Comparison of ENCODE assay signal across 8 mouse cellular contexts in the genomic region with DNA sequence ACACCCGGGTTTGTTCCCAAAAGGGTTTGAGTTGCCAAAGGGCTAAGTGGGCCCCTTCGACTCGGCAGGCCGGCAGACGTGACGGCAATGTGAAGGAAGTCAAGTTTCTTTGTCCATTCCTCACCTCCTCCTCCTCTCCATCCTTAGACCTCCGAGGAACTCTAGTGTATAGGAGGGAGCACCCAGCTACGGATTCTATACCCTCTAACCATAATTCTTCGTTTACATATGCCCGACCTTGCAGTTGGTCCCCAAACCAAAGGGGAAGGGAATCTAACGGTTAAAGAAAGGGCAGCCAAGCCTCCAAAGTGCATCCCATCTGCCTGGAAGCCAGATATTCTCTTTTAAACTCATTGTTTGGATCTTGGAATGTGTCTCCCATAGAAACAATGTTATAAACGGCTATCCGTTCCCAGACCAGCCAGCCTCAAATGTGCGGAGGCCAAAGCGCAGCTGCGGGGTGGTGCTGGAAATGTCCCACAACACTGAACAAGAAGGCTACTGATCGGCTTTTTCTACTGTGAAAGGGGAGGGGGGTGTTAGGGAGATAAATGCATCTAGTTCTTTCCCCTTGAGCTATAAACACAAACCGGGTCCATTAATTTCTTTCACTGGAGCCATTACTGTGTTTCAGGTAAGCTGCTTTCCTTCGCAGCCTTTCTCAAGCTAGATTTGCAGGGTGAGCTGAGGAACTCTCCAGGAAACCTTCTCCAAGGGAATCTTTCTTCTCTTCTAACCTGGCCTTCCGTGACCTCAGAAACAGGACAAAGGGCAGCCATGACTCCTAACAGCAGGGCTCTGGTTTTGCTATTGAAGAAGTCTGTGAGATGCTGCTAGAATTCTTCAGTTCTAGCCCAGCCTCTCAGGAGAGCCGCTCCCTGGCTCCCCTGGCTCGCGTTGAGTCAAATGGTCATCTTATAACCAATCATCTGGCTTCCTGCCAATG. TPM values are rescaled to one million over a fixed set of nuclear protein-coding genes. Genes with fewer than 3 reads are reported as not detected.
DNase-seq lines count a peak whose midpoint lies in the region; ATAC-seq lines count a peak whose summit lies in the region.

No protein-coding gene starts in this region.

- H3K4me3 ChIP-seq in heart, embryonic 13.5 days, result peak overlapping the region; percentile 63
- peak overlapping the region; percentile 69 for H3K4me3 ChIP-seq in limb, embryonic 10.5 days
- H3K4me3 ChIP-seq in neural tube, embryonic 14.5 days (ENCODE audit: low read depth, low read length), result peak overlapping the region; percentile 62

- intact Hi-C loops in left cerebral cortex, postnatal 36 days (cut with DNase I), result no loop called here

- peak; percentile 43 for DNase-seq in left cerebral cortex, adult 11 months (ENCODE audit: low spot score)
- DNase-seq in left cerebral cortex, postnatal 36 days (ENCODE audit: low spot score in 2 of 2), result no peak
- DNase-seq in embryo, embryonic 10 days (ENCODE audit: low spot score), result peak; percentile 53
- DNase-seq in limb, embryonic 10.5 days (ENCODE audit: low spot score), result no peak
- DNase-seq in spleen, postnatal 4 days (ENCODE audit: low spot score in 2 of 2), result no peak
- no peak for DNase-seq in thymus, postnatal 14 days

- WGBS in heart, embryonic 13.5 days, result 20% methylated on average over 23 of the region's 23 CpGs
- WGBS in limb, embryonic 10.5 days, result 15% methylated on average over 23 of the region's 23 CpGs
- WGBS in neural tube, embryonic 14.5 days, result 3% methylated on average over 23 of the region's 23 CpGs

- peaks cover 38% of the 10 kb centered on the region for H3K4me1 ChIP-seq in heart, embryonic 13.5 days
- H3K4me1 ChIP-seq in limb, embryonic 10.5 days, result peaks cover 42% of the 10 kb centered on the region
- peaks cover 14% of the 10 kb centered on the region; the same call in 1 of the 2 replicates for H3K4me1 ChIP-seq in neural tube, embryonic 14.5 days (ENCODE audit: control insufficient read depth, insufficient read depth, low read length)

- peak overlapping the region; percentile 61 for H3K27ac ChIP-seq in heart, embryonic 13.5 days (replicated peaks)
- peak overlapping the region; percentile 86 for H3K27ac ChIP-seq in limb, embryonic 10.5 days
- peak overlapping the region; percentile 91 for H3K27ac ChIP-seq in neural tube, embryonic 14.5 days (ENCODE audit: low read depth, low read length)

- no peaks in the 10 kb centered on the region for H3K36me3 ChIP-seq in heart, embryonic 13.5 days
- no peaks in the 10 kb centered on the region for H3K36me3 ChIP-seq in limb, embryonic 10.5 days
- H3K36me3 ChIP-seq in neural tube, embryonic 14.5 days (ENCODE audit: control insufficient read depth, insufficient read depth, low read length), result no peaks in the 10 kb centered on the region

- peaks cover 53% of the 10 kb centered on the region for H3K27me3 ChIP-seq in heart, embryonic 13.5 days (replicated peaks)
- H3K27me3 ChIP-seq in limb, embryonic 10.5 days (ENCODE audit: low read depth, poor library complexity, severe bottlenecking), result peaks cover 62% of the 10 kb centered on the region
- H3K27me3 ChIP-seq in neural tube, embryonic 14.5 days (ENCODE audit: control insufficient read depth, insufficient read depth, low read length), result no peaks in the 10 kb centered on the region

- peak overlapping the region; percentile 95 for H3K4me2 ChIP-seq in heart, embryonic 13.5 days
- H3K4me2 ChIP-seq in neural tube, embryonic 14.5 days (ENCODE audit: low read depth, low read length), result peak overlapping the region; percentile 89

- no peak for ATAC-seq in heart, embryonic 13.5 days (ENCODE audit: extremely low read depth, insufficient number of reproducible peaks, low FRiP score, low TSS enrichment)
- ATAC-seq in neural tube, embryonic 14.5 days (ENCODE audit: low read depth), result peak; percentile 26; the same call in 1 of the 2 replicates

- no peaks in the 10 kb centered on the region for H3K9me3 ChIP-seq in heart, embryonic 13.5 days
- H3K9me3 ChIP-seq in limb, embryonic 10.5 days (replicated peaks), result no peaks in the 10 kb centered on the region
- no peaks in the 10 kb centered on the region for H3K9me3 ChIP-seq in neural tube, embryonic 14.5 days (ENCODE audit: control insufficient read depth, low read length)

- peak overlapping the region; percentile 79 for H3K9ac ChIP-seq in heart, embryonic 13.5 days
- peak overlapping the region; percentile 78 for H3K9ac ChIP-seq in neural tube, embryonic 14.5 days (replicated peaks; ENCODE audit: low read depth, low read length)

RNA-seq across cellular contexts. Expression of a gene that starts 0.6 kb away (rescaled TPM):
- 10 to 100 TPM; 38.3 to 41.0 TPM for total RNA-seq in left cerebral cortex, postnatal 36 days (2021)
- 5.5 and 5.8 TPM in 2 replicates for polyA plus RNA-seq in heart, embryonic 13.5 days (2015; fragmentation: Nextera tagmentation; extraction: Ambion mirVana)
- polyA plus RNA-seq in limb, embryonic 10.5 days (2016; fragmentation: Nextera tagmentation; extraction: Ambion mirVana), result 5.5 and 5.9 TPM in 2 replicates
- polyA plus RNA-seq in neural tube, embryonic 14.5 days (2014; fragmentation: Nextera tagmentation; extraction: Ambion mirVana), result 25.3 and 30.4 TPM in 2 replicates

Comparison
In these comparisons a context has a peak if more than half of its experiments do, and no peak if none do; other contexts are left out.
1. DNase-seq: peak in left cerebral cortex, adult 11 months (single experiment) and embryo, embryonic 10 days (single experiment); none in left cerebral cortex, postnatal 36 days (0 of 2), limb, embryonic 10.5 days (single experiment), spleen, postnatal 4 days (0 of 2) and thymus, postnatal 14 days (single experiment).
2. Peak in every context shown above with its lines, with median percentiles within 50 percentile points of each other: H3K27ac ChIP-seq and H3K4me3 ChIP-seq.